ENCODE assay signal across 22 mouse cellular contexts in genomic region chr5:123413866-123414363, GRCm38 (mm10). TPM values are rescaled to one million over a fixed set of nuclear protein-coding genes. Genes with fewer than 3 reads are reported as not detected.
DNase-seq lines count a peak whose midpoint lies in the region; ATAC-seq and TF ChIP-seq lines count a peak whose summit lies in the region.
"Had no signal": no experiment of that assay in that cellular context is flagged by ENCODE, and none has a peak within 500 bp of the region (broad histone marks: within the 10 kb centered on the region; RNA-seq: fewer than 3 reads in every experiment).

No protein-coding gene starts in this region.

- WGBS in lung, embryonic 14.5 days = 30% methylated on average over 2 of the region's 2 CpGs
- WGBS in lung, adult 2 months = 68% methylated on average over 2 of the region's 2 CpGs
- 53% methylated on average over 2 of the region's 2 CpGs for WGBS in lung, embryonic 16.5 days

- no peak overlapping the region for H3K4me2 ChIP-seq in lung, embryonic 14.5 days
- H3K4me2 ChIP-seq in lung, embryonic 16.5 days (ENCODE audit: low read depth, low read length) = no peak overlapping the region
- H3K4me2 ChIP-seq: embryonic facial prominence, embryonic 13.5 days; embryonic facial prominence, embryonic 15.5 days; forebrain, embryonic 12.5 days had no signal

- ATAC-seq in lung, embryonic 14.5 days (ENCODE audit: insufficient read depth) = peak; percentile 84
- peak; percentile 80 for ATAC-seq in lung, embryonic 16.5 days (ENCODE audit: low read depth)
- ATAC-seq: forebrain, embryonic 14.5 days had no signal

- TF ChIP-seq CTCF in lung, embryonic 14.5 days (IDR thresholded peaks at IDR 0.05; ENCODE audit: low read depth) = no peak
- TF ChIP-seq CTCF in lung, adult 2 months (IDR thresholded peaks at IDR 0.05; ENCODE audit: insufficient read depth, low read length) = no peak

- peaks cover 18% of the 10 kb centered on the region for H3K4me1 ChIP-seq in lung, embryonic 14.5 days (ENCODE audit: insufficient read depth)
- peaks cover 19% of the 10 kb centered on the region for H3K4me1 ChIP-seq in lung, adult 2 months (ENCODE audit: control insufficient read depth, insufficient read depth, low read length)
- H3K4me1 ChIP-seq in lung, embryonic 16.5 days (replicated peaks; ENCODE audit: control insufficient read depth, insufficient read depth, low read length) = peaks cover 24% of the 10 kb centered on the region

- no peak overlapping the region for H3K4me3 ChIP-seq in lung, embryonic 14.5 days (ENCODE audit: low read depth, low read length)
- H3K4me3 ChIP-seq in lung, adult 2 months (replicated peaks; ENCODE audit: extremely low read depth, low read depth, low read length) = no peak overlapping the region
- no peak overlapping the region for H3K4me3 ChIP-seq in lung, embryonic 16.5 days (ENCODE audit: low read length)
- H3K4me3 ChIP-seq: embryonic facial prominence, embryonic 13.5 days; embryonic facial prominence, embryonic 15.5 days; erythroblast, embryonic 14.5 days; forebrain, embryonic 10.5 days; forebrain, embryonic 12.5 days had no signal

- peak; percentile 86 for DNase-seq in lung, embryonic 14.5 days
- no peak for DNase-seq in lung, adult 2 months
- DNase-seq in lung, postnatal 4 days = no peak
- peak; percentile 38 for DNase-seq in lung, postnatal 10 days
- DNase-seq in lung, postnatal 14 days = no peak
- DNase-seq: adrenal gland, adult 2 months; adrenal gland, postnatal 10 days; adrenal gland, postnatal 25 days; cerebellum, adult 11 months; cerebellum, adult 18-20 months; cerebellum, adult 8-10 months; cerebellum, adult 9-11 months; cerebellum, postnatal 14 days; cerebellum, postnatal 36 days; embryo, embryonic 11 days had no signal

- H3K27me3 ChIP-seq in lung, embryonic 14.5 days (ENCODE audit: insufficient read depth, low read length) = no peaks in the 10 kb centered on the region
- H3K27me3 ChIP-seq in lung, embryonic 16.5 days (ENCODE audit: control insufficient read depth, insufficient read depth, low read depth, low read length) = no peaks in the 10 kb centered on the region
- H3K27me3 ChIP-seq: embryonic facial prominence, embryonic 13.5 days; embryonic facial prominence, embryonic 15.5 days; forebrain, embryonic 12.5 days had no signal

- no peak overlapping the region; the same call in 1 of the 2 replicates for H3K27ac ChIP-seq in lung, embryonic 14.5 days (ENCODE audit: low read depth)
- peak overlapping the region; percentile 67 for H3K27ac ChIP-seq in lung, embryonic 16.5 days (ENCODE audit: low read length)
- H3K27ac ChIP-seq: embryonic facial prominence, embryonic 13.5 days; embryonic facial prominence, embryonic 15.5 days; forebrain, embryonic 10.5 days; forebrain, embryonic 12.5 days had no signal

- H3K36me3 ChIP-seq in lung, embryonic 14.5 days (ENCODE audit: insufficient read depth) = 0 out of 2 replicates have a peak, but pooled peaks cover 8% of the 10 kb centered on the region
- H3K36me3 ChIP-seq in lung, embryonic 16.5 days (ENCODE audit: control insufficient read depth, insufficient read depth, low read length) = peaks cover 5% of the 10 kb centered on the region; the same call in 1 of the 2 replicates

- TF ChIP-seq POLR2A in lung, adult 2 months (IDR thresholded peaks at IDR 0.05; ENCODE audit: borderline replicate concordance, extremely low read depth, low read depth, low read length) = no peak

- H3K9ac ChIP-seq in lung, embryonic 14.5 days = no peak overlapping the region
- H3K9ac ChIP-seq in lung, embryonic 16.5 days (ENCODE audit: low read length) = no peak overlapping the region
- H3K9ac ChIP-seq: embryonic facial prominence, embryonic 13.5 days; embryonic facial prominence, embryonic 15.5 days; forebrain, embryonic 12.5 days had no signal

- no peaks in the 10 kb centered on the region for H3K9me3 ChIP-seq in lung, embryonic 14.5 days (ENCODE audit: low read depth, low read length)
- no peaks in the 10 kb centered on the region for H3K9me3 ChIP-seq in lung, embryonic 16.5 days (ENCODE audit: control insufficient read depth, low read length)
- H3K9me3 ChIP-seq: embryonic facial prominence, embryonic 13.5 days; embryonic facial prominence, embryonic 15.5 days; forebrain, embryonic 10.5 days; forebrain, embryonic 12.5 days had no signal

RNA-seq across cellular contexts. Expression of gene Mlxip, which starts 19.3 kb away (rescaled TPM):
- polyA plus RNA-seq in lung, embryonic 14.5 days (2014; fragmentation: Nextera tagmentation; extraction: Ambion mirVana) = 27.3 and 27.7 TPM in 2 replicates
- polyA plus RNA-seq in lung, adult 2 months (2012; rRNA removed) = 61.2 and 75.4 TPM in 2 replicates
- 15.0 and 17.8 TPM in 2 replicates for polyA plus RNA-seq in lung, embryonic 16.5 days (2015; fragmentation: Nextera tagmentation; extraction: Ambion mirVana)

Comparison
In these comparisons a context has a peak if more than half of its experiments do, and no peak if none do; other contexts are left out.
1. DNase-seq: peak in lung, embryonic 14.5 days (single experiment) and lung, postnatal 10 days (single experiment); none in lung, adult 2 months (single experiment), lung, postnatal 4 days (0 of 2) and lung, postnatal 14 days (single experiment).